Mouse (Mus musculus) A20 (cell line): ENCODE data around the gene Coro2a.

Experiments used
- DNase-seq: peaks from one replicate; pipeline ENCODE4 v3.0.0-alpha.2; 2011; ENCODE audit warnings: low read depth, low spot score

The Coro2a gene

GRCm38 (mm10) chr4:46558672-46559667 lies 43.0 kb downstream of the Coro2a start:
- DNase-seq = peak; percentile 22

- DNase-seq = no peak
These were observed 45.1 kb downstream of the Coro2a start for GRCm38 (mm10) chr4:46556933-46557332.

GRCm38 (mm10) chr4:46555762-46556161 lies 46.2 kb downstream of the Coro2a start:
- peak; percentile 62 for DNase-seq

GRCm38 (mm10) chr4:46554295-46555069 lies 47.5 kb downstream of the Coro2a start:
- DNase-seq = peak; percentile 84

- DNase-seq = peak; percentile 24
These were observed 48.1 kb downstream of the Coro2a start for GRCm38 (mm10) chr4:46553864-46554263.

- DNase-seq = no peak
These were observed 51.6 kb downstream of the Coro2a start for GRCm38 (mm10) chr4:46550406-46550805.

GRCm38 (mm10) chr4:46549979-46550378 lies 52.0 kb downstream of the Coro2a start:
- DNase-seq = no peak

GRCm38 (mm10) chr4:46546709-46547108 lies 55.3 kb downstream of the Coro2a start:
- no peak for DNase-seq

GRCm38 (mm10) chr4:46545498-46545897 lies 56.5 kb downstream of the Coro2a start:
- DNase-seq = no peak

- DNase-seq = peak; percentile 54
These were observed 57.7 kb downstream of the Coro2a start for GRCm38 (mm10) chr4:46544313-46544712.

GRCm38 (mm10) chr4:46543366-46544050 lies 58.5 kb downstream of the Coro2a start:
- DNase-seq = no peak

GRCm38 (mm10) chr4:46541707-46542106 lies 60.3 kb downstream of the Coro2a start:
- no peak for DNase-seq

GRCm38 (mm10) chr4:46539167-46539566 lies 62.8 kb downstream of the Coro2a start:
- DNase-seq = no peak

- peak; percentile 85 for DNase-seq
These were observed 66.1 kb downstream of the Coro2a start, which contains the start of gene Trim14 for GRCm38 (mm10) chr4:46535840-46536361. Gene Trim14 (minus strand): TSS chr4:46536141.

GRCm38 (mm10) chr4:46535094-46535830 lies 66.7 kb downstream of the Coro2a start:
- DNase-seq = peak; percentile 80

- DNase-seq = no peak
These were observed 67.9 kb downstream of the Coro2a start for GRCm38 (mm10) chr4:46533934-46534720.

GRCm38 (mm10) chr4:46532926-46533325 lies 69.1 kb downstream of the Coro2a start:
- DNase-seq = no peak

- no peak for DNase-seq
These were observed 69.5 kb downstream of the Coro2a start for GRCm38 (mm10) chr4:46532511-46532910.

- no peak for DNase-seq
These were observed 72.3 kb downstream of the Coro2a start for GRCm38 (mm10) chr4:46529722-46530121.

- DNase-seq = peak; percentile 58
These were observed 74.5 kb downstream of the Coro2a start for GRCm38 (mm10) chr4:46527558-46527926.
